Mouse (Mus musculus) C2C12 (cell line): ENCODE measurements around the gene Minos1. TPM values are rescaled to one million over a fixed set of nuclear protein-coding genes. Genes with fewer than 3 reads are reported as not detected.

Source experiments
- H3K27me3 ChIP-seq: one replicate; pipeline ENCODE4 v1.6.1; 2011; ENCODE audit not compliant: control insufficient read depth, insufficient read depth, insufficient read length
- H3K36me3 ChIP-seq: one replicate; pipeline ENCODE4 v1.6.1; 2011; ENCODE audit not compliant: control insufficient read depth, insufficient read depth
- H3K4me3 ChIP-seq: one replicate; pipeline ENCODE4 v1.5.1; 2011; ENCODE audit warnings: mild to moderate bottlenecking, control low read depth; ENCODE audit not compliant: poor library complexity, insufficient read depth, severe bottlenecking
- H3K79me2 ChIP-seq: one replicate; pipeline ENCODE4 v1.6.1; 2011; ENCODE audit not compliant: control insufficient read depth, insufficient read depth
- H3K79me3 ChIP-seq: one replicate; pipeline ENCODE4 v1.6.1; 2011; ENCODE audit warnings: low read depth, control low read depth
- H3ac ChIP-seq: one replicate; pipeline ENCODE3; 2011; ENCODE audit warnings: low read depth; ENCODE audit not compliant: control insufficient read depth, insufficient read length
- CEBPB ChIP-seq: IDR thresholded peaks from one replicate; pipeline ENCODE4 v1.6.1; 2011; ENCODE audit warnings: low read depth, mild to moderate bottlenecking, control low read depth, moderate library complexity
- CTCF ChIP-seq: IDR thresholded peaks from one replicate; pipeline ENCODE4 v1.5.1; 2011; ENCODE audit not compliant: control insufficient read depth, insufficient read depth, insufficient read length
- FOSL1 ChIP-seq: IDR thresholded peaks from one replicate; pipeline ENCODE4 v1.8.0; 2011; ENCODE audit warnings: mild to moderate bottlenecking, low read length; ENCODE audit not compliant: poor library complexity, insufficient read depth, severe bottlenecking
- MAX ChIP-seq: IDR thresholded peaks from one replicate; pipeline ENCODE4 v1.6.1; 2011; ENCODE audit warnings: mild to moderate bottlenecking, control low read depth
- MYOD1 ChIP-seq: IDR thresholded peaks from one replicate; pipeline ENCODE4 v1.6.1; 2011; ENCODE audit warnings: low read depth; ENCODE audit not compliant: control insufficient read depth, insufficient read length
- MYOG ChIP-seq: IDR thresholded peaks from one replicate; pipeline ENCODE4 v1.6.1; 2011; ENCODE audit not compliant: control insufficient read depth, insufficient read length; ENCODE audit errors: extremely low read depth
- USF1 ChIP-seq: IDR thresholded peaks from one replicate; pipeline ENCODE4 v1.6.1; 2011; ENCODE audit warnings: low read depth, mild to moderate bottlenecking, control low read depth, moderate library complexity
- polyA plus RNA-seq: library from polyadenylated mRNA; unstranded; fragments of >200 nt; fragmentation: generic; extraction: Trizol; gene quantifications from one replicate; pipeline ENCODE4 v1.2.1, GENCODE M21; 2012; ENCODE audit warnings: missing spikeins

Gene Minos1
- polyA plus RNA-seq, 1 experiment = 246 TPM

GRCm38 (mm10) chr4:139176023-139176422 lies 45.1 kb upstream of the Minos1 start:
- H3ac ChIP-seq = no peak overlapping the region
- no peaks in the 10 kb centered on the region for H3K79me2 ChIP-seq
- H3K36me3 ChIP-seq = no peaks in the 10 kb centered on the region
- H3K27me3 ChIP-seq = no peaks in the 10 kb centered on the region
- no peak for TF ChIP-seq FOSL1
- no peak for TF ChIP-seq CTCF
- TF ChIP-seq MAX = no peak
- TF ChIP-seq MYOD1 = no peak
- no peak for TF ChIP-seq USF1
- TF ChIP-seq CEBPB = no peak
- no peak for TF ChIP-seq MYOG
- no peaks in the 10 kb centered on the region for H3K79me3 ChIP-seq
- H3K4me3 ChIP-seq = no peak overlapping the region

GRCm38 (mm10) chr4:139175061-139175971 lies 44.4 kb upstream of the Minos1 start:
- Histone ChIP-seq H3ac (no peak overlapping the region), H3K4me3 (no peak overlapping the region), H3K36me3 (no peaks in the 10 kb centered on the region), H3K79me2 (no peaks in the 10 kb centered on the region), H3K79me3 (no peaks in the 10 kb centered on the region), H3K27me3 (no peaks in the 10 kb centered on the region)
- no peak for TF ChIP-seq CEBPB
- no peak for TF ChIP-seq USF1
- TF ChIP-seq MAX = no peak
- no peak for TF ChIP-seq CTCF
- no peak for TF ChIP-seq MYOD1
- no peak for TF ChIP-seq MYOG
- TF ChIP-seq FOSL1 = no peak

- Histone ChIP-seq H3K36me3 (no peaks in the 10 kb centered on the region), H3K27me3 (no peaks in the 10 kb centered on the region), H3K4me3 (no peak overlapping the region), H3K79me3 (no peaks in the 10 kb centered on the region), H3K79me2 (no peaks in the 10 kb centered on the region), H3ac (no peak overlapping the region)
- TF ChIP-seq USF1 (no peak), MYOD1 (no peak), FOSL1 (no peak), CTCF (no peak), MAX (no peak), CEBPB (no peak), MYOG (no peak)
Observed at GRCm38 (mm10) chr4:139169748-139170279, 38.9 kb upstream of the Minos1 start.

GRCm38 (mm10) chr4:139168985-139169747 lies 38.3 kb upstream of the Minos1 start:
- H3K27me3 ChIP-seq = no peaks in the 10 kb centered on the region
- no peak overlapping the region for H3ac ChIP-seq
- H3K36me3 ChIP-seq = no peaks in the 10 kb centered on the region
- no peak overlapping the region for H3K4me3 ChIP-seq
- no peak for TF ChIP-seq CTCF
- no peak for TF ChIP-seq MYOG
- TF ChIP-seq FOSL1 = no peak
- no peak for TF ChIP-seq CEBPB
- TF ChIP-seq MYOD1 = no peak
- TF ChIP-seq MAX = no peak
- H3K79me2 ChIP-seq = no peaks in the 10 kb centered on the region
- H3K79me3 ChIP-seq = no peaks in the 10 kb centered on the region

DNA sequence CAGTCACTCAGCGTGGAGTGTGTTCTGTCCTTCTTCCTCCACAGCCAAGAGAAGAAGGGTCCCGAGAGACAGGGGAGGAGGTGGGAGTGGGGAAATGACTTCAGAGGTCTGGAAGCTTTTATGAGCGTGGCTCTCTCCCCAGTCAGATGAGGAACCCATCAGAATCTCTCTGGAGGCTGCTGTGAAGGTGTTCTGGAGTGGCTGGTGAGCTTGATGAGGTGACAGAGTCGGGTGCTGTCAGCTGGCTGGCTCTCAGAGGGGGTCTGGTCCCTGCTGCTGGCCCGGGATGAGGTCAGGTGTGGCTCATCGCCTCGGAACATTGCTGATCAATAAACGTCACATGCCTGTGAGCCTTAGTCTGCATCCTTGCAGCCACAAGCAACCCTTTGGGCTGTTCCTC lies 36.2 kb upstream of the Minos1 start:
- TF ChIP-seq FOSL1 (no peak), MAX (no peak), MYOD1 (no peak), CTCF (no peak), MYOG (no peak), CEBPB (no peak), USF1 (no peak)

More for the DNA sequence above, 36.2 kb upstream of the Minos1 start:
- Histone ChIP-seq H3K79me2 (no peaks in the 10 kb centered on the region), H3K36me3 (no peaks in the 10 kb centered on the region), H3K4me3 (no peak overlapping the region), H3K27me3 (no peaks in the 10 kb centered on the region), H3ac (no peak overlapping the region), H3K79me3 (no peaks in the 10 kb centered on the region)
